Mouse (Mus musculus) urinary bladder, postnatal 14 days (tissue): Measurements from ENCODE around the gene Tbc1d1.
"Not testable (repeated sequence)": the region's sequence is repeated elsewhere in the genome, so short reads cannot be mapped to it uniquely, and the experiment has no call there.

Experiments used
- DNase-seq: peaks from one replicate; pipeline ENCODE4 v3.0.0; 2021; ENCODE audit warnings: low spot score

Gene Tbc1d1

DNA sequence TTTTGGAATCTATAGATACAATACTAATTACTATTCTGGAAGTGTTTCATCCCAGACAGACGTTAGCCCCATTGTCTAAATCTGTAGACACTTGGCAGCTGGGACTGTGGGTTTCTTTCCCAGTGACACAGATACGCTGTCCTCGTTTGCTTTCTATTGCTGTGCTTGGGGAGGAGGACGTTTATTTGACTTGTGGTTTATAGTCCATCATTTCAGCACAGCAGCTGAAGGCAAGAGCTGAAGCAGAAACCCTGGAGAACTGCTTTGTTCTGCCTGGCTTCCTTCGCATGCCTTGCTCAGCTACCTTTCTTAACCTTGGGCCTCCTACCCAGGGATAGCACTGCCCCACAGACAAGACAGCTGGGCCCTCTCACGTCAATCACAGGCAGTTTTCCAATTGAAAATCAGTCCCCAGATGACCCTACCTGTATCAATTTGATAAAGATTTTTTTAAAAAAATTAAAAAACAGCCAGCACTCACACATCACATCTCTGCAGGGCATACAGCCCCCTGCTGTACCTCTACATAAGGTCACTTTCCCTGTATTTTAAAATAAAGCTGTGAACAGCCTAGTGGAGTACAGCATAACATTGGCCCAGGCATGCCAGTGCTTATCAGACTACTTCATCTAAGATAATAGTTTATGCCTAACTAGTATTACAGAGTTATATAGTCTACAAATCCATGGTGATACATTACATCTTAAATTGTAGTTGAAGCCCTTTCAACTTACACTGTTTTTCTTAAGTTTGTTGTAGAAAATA lies 158.4 kb downstream of the Tbc1d1 start:
- no peak for DNase-seq

DNA sequence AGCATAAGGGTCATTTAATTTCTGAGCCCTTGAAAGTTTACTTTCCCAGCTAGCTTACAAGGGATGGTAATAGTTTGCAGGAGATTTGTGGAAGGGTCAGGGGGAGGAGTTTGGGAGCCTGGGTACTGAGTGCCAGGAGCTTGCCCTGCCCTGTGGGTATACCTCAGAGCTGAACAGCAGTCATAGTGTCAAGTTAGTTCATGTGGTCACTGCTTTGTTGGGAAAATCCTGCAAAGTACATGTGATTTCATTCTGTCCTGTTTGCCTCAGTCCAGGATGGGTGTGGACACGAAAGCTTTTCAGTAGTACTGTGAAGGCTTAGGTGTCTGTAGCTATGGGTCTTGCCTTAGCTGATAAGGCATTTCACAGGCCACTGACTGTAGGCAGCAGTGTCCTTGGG lies 159.0 kb downstream of the Tbc1d1 start:
- DNase-seq, result no peak

DNA sequence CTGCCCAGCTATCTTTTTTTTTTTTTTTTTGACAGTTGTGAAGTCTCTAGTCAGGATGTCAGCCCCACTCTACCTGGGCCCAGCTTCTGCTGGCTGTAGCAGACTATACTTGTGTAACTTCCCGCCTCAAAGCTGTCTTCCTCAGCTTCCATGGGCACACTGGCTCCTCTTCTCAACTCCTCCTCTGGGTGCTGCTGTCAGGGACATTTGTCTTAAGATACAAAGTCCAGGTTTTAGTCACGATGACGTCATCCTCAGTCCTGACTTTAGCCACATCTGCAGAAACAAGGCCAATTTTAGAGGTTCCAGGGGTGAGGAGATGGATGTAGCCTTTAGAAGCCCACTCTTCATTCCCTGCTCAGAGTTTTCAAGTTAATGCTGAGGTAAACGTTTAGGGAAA lies 167.2 kb downstream of the Tbc1d1 start:
- no peak for DNase-seq

GRCm38 (mm10) chr5:64324353-64324752 lies 168.2 kb downstream of the Tbc1d1 start:
- DNase-seq, result no peak

DNA sequence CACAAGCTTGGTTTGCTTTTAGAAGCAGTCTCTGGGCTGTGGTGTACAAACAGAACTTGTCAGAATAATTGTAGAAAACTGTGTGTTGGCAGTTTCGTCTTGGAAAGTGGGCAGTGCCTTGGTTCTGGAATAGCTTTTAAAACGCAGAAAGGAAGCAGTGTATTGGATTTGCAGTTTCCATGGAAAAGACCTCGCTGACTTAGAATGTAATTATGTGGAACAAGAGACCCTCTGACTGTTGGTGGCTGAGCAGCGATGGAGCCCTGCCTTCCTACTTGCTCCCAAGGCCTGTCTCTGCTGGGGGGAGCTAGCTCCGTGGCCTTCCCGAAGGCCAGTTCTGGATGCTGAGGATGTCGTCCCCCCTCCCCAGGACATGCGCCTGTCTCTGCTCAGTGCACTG lies 168.8 kb downstream of the Tbc1d1 start:
- DNase-seq, result no peak

- no peak for DNase-seq
Observed at GRCm38 (mm10) chr5:64325741-64326355, 169.7 kb downstream of the Tbc1d1 start.

GRCm38 (mm10) chr5:64326427-64327181 lies 170.5 kb downstream of the Tbc1d1 start:
- DNase-seq, result peak; percentile 73

- DNase-seq, result no peak
Observed at GRCm38 (mm10) chr5:64327212-64327902, 171.3 kb downstream of the Tbc1d1 start.

- peak; percentile 57 for DNase-seq
Observed at GRCm38 (mm10) chr5:64336767-64337408, 180.8 kb downstream of the Tbc1d1 start.

DNA sequence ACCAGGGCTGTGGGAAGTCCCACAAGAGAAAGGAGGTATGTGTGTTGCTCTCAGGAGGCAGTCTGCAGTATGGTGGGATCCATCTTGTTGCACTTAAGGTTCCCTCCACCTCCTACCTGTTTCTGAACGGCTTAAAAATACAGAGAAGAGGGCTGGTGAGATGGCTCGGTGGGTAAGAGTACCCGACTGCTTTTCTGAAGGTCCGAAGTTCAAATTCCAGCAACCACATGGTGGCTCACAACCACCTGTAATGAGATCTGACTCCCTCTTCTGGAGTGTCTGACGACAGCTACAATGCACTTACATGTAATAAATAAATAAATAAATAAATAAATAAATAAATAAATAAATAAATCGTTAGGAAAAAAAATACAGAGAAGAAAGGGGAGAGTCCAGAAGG lies 182.7 kb downstream of the Tbc1d1 start:
- DNase-seq, result not testable (repeated sequence)

DNA sequence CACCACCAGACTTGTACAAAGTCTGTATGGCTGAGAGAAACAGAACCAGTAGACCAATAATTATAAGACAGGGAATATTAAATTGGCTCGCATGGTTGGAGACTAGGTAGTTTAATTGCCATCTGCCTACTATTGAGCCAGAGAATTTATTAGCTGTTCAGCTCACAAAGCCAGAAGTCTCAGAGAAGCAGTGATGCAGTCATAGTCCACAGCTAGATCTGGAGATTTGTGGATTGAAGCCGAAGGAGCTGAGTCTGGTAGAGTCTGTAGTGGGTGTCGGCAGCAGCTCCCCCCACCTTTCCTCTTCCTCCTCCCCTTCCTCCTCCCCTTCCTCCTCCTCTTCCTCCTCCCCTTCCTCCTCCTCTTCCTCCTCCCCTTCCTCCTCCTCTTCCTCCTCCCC lies 184.3 kb downstream of the Tbc1d1 start:
- no peak for DNase-seq

DNA sequence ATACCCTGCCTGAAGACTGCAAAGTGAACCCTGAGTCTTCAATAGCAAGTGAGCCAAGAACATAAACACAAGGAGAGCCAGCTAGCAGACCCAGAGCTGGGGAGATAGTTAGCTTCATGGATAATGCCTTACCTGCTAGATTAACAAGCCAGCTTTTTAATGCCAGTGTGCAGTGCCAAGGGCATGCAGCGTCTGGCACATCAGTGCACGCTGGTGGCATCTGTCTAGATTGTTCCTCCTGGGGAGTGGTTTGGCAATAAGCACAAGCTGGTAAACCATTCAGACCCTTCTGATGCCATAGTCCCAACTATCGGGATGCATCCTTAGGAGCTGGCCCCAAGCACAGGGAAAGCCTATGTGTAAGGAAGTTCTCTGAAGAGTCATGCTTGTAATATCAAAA lies 185.6 kb downstream of the Tbc1d1 start:
- DNase-seq, result no peak

DNA sequence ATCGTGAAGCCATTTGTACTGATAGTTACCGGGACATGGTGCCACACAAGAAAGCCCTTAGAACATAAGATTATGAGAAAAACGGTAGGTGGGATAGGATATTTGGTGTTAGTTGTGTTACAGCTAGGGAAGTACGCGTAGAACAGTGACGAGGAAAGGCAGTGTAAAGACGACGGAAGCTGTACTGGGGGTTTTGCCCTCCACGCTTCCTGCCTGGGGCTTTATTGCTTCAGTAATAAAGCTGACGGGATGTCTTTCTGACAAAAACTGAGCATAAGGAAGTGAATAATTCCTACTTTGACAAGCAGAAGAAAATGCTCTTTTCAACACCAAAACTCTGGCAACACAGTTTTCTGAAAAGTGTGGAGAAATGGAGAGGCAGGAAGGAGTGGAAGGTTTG lies 186.0 kb downstream of the Tbc1d1 start:
- DNase-seq, result no peak

GRCm38 (mm10) chr5:64343972-64344700 lies 188.0 kb downstream of the Tbc1d1 start:
- DNase-seq, result no peak

GRCm38 (mm10) chr5:64345181-64345735 lies 189.2 kb downstream of the Tbc1d1 start:
- DNase-seq, result peak; percentile 44

GRCm38 (mm10) chr5:64345761-64346160 lies 189.7 kb downstream of the Tbc1d1 start:
- no peak for DNase-seq

- DNase-seq, result no peak
Observed at GRCm38 (mm10) chr5:64346343-64346885, 190.3 kb downstream of the Tbc1d1 start.

DNA sequence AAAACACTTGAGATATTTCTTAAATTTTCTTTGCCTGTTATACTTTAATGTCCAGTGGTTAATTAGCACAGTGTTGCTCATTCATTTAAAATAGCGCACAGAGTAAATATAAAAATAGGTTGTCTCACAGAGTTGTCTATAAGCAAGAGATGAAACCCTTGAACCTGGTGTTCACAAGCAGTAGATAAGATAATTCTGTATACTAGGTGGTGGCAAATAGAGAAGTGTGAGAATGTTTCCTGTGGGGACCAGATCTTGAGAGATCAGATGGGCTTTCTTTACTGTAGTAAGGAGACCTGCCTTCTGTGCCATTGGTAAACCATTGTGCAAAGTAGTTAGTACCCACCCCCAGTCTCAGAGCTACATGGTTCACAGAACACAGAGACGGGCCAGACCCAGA lies 192.1 kb downstream of the Tbc1d1 start:
- no peak for DNase-seq

DNA sequence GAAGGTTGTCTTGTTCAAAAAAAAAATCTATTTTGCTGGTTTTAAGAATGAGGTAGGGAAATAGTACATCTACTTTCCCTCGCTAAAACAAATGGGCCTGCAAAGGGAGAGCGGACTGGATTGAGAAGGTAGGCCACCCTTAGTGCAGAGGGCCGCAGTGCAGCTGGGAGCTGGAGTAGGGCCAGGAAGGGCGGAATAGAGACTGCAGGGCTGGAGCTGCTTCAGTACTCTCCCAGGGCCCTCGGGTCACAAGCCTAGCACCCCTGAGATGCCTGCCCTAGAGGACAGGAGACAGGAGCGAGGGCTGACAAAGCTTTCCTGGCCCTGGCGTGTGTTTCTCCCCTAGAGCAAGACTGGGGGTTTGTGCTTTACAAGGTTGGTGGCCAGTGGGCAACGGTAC lies 192.7 kb downstream of the Tbc1d1 start:
- DNase-seq, result no peak

DNA sequence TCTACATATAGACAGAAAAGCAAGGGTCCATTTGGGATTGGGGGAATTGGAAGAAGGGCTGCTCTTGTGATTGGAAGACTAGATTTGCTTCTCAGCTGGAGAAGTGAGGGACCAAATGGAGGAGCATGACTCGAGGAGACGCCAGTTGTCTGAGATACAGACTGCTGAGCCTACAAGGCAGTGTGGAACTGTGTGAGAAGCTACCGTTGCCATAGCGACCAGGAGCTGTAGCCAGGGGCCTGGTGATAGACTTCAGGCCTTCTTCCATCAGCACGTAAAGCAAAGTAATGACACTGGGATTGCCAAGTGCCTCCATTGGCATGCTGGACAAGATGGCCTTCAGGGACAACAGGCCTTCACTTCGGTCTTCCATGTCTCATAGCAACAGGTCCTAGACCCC lies 195.9 kb downstream of the Tbc1d1 start:
- no peak for DNase-seq
